Mouse (Mus musculus): ENCODE measurements around the gene Ccr10.
A peak's percentile ranks its signal among the peaks of the same experiment; 100 is the strongest.
"Not testable (repeated sequence)": the region's sequence is repeated elsewhere in the genome, so short reads cannot be mapped to it uniquely, and the experiment has no call there.

Ccr10 gene

DNA sequence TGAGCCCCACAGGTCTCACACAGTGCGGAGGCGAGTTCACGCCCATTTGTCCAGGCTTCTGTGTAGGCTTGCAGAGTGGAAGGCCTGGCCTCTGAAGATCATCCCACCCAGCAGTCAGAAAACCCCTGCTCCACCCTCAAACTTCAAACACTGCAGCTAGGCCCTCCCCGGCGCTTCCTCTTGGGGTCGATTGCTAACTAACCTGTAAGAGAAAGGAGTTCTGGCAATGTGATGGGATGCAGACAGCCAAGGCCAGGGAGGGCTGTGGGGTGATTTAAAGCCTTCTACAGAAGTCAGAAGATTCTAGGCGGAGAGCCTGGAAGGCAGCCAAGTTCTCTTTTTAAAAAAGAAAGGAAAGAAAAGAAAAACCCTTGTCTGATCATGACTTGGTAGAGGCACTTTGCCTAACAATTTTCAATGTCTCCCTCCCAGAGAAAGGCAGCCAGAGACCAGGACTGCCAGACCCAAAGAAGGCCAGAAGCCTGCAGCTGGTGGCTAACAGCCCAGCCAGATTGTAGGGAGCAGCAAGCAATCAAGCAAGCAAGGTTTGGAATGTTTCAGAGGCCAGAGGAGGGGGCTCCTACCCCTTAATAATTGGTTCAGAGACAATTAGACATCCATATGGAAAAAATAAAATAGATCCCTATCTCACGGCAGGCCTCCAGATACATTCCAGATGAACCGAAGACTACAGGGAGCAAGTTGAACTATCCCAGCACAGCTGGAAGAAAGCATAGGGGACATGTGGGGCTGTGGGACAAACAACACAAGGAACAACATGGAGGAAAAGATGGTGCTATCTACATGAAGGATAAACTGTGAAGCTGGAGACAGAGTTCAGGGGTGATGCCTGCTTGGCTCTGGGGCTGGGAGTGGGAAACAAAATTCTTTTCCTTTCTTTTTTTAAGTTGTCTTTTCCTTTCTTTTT lies 25.8 kb downstream of the Ccr10 start:
- DNase-seq, result no peak

DNA sequence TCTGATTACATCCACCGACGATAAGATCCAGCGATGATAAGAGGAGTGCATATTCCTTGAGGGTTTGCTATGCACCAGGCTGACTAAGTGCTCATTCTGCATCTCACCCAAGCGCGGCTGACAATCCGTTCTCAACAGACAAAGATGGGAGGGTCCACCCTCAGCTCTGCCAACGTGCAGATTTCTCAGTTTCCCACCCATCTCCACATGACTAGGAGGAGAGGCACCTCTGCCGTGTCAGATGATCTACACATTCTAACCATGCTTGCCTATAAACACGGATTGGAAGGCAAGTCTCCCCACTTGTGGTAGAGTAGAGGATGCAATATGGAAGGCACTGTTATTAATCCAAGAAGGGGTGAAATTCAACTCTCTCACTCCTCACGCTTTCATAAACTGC lies 26.5 kb downstream of the Ccr10 start:
- no peak for DNase-seq

DNA sequence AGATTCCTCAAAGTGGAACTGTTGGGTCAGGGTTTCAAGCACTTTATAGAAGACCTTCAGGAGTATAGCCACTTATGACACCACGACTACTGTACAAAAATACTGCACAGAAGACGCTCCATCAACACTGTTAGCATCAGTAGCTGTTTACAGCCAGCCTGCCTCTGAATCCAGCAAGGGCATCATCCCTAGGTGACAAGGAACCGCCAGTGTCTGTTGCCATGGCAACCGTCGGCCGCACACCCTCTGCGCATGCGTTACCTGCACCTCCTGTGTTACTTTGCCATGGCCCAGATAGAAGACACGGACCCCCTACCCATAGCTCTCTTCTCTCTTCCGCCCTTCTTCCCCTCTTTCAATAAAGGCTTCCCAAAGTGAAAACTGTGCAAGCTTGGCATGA lies 28.9 kb downstream of the Ccr10 start:
- DNase-seq, result peak; percentile 77

DNA sequence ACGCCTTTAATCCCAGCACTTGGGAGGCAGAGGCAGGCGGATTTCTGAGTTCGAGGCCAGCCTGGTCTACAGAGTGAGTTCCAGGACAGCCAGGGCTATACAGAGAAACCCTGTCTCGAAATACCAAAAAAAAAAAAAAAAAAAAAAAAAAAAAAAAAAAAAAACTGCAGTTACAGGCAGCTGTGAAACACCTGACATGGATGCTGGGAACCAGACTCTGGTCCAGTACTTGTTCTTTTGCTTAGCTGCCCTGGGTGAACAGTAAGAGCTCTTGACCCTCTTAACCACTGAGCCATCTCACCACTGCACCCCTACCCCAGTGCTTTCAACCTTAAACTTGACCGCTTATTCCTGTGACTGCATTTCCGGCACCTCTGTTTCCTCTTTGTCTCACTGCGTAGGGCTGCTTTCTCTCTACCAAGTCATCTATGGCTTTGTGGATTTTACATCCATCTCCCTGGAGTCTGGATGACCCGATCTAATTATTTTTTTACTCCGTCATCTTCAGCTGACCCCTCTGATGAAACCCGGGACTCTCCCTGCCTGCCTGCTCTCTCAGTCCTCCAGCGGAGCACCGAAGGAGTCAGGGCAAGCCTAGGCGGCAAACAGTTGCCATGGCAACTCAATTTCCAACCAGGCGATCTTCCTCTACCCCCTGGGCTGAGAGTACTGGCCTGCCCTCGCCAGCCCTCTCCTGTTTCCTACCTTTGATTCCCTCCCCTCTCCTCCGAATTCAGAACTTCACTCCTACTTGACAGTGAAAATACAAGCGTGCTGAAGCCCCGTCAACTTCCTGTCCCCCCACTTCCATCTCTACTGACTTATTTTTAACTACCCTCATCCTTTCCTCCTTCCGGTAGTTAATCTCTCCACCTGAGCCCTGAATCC lies 31.7 kb downstream of the Ccr10 start:
- DNase-seq, result peak; percentile 77

DNA sequence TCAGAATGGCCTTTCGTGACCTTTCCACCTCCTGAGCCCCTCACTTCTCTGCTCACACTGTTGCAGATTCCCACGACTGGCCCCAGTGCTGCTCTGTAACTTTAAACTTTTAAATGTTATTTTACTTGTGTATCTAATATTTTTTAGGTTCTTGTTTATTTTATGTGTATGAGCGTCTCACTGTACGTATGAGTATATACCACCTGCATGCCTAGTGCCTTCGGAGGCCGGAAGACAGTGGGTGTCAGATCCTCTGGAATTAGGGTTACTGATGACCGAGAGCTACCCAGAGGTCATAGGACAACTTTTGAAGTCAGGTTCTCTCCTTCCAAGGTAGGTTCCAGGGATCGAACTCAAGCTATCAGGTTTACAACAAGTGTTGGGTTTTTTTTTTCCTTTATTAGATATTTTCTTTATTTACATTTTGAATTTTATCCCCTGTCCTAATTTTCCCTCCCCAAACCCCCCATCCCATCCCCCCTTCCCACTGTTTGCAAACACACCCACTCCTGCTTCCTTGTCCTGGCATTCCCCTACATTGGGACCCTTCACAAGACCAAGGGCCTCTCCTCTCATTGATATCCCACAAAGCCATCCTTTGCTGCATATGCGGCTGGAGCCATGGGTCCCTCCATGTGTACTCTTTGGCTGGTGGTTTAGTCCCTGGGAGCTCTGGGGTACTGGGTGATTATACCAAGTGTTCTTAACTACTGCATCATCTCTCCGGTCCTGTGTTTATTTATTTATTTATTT lies 32.9 kb downstream of the Ccr10 start:
- DNase-seq, result no peak

DNA sequence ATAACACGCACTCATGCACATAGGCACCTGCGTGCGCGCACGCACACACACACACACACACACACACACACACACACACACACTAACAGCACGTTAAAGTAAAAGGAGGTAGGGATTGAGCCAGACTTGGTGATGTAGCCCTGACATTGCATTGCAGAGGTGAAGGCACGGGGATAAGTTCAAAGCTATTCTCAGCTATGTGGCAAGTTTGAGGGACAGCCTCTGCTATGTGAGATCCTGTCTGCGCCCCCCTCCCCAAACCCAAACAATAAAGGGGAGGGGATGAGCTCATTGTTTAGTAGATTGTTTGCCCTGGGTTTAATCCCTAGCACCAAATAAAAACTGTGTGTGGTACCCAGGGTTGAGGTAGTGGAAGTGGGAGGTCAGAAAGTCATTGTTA lies 34.2 kb downstream of the Ccr10 start:
- DNase-seq, result no peak

DNA sequence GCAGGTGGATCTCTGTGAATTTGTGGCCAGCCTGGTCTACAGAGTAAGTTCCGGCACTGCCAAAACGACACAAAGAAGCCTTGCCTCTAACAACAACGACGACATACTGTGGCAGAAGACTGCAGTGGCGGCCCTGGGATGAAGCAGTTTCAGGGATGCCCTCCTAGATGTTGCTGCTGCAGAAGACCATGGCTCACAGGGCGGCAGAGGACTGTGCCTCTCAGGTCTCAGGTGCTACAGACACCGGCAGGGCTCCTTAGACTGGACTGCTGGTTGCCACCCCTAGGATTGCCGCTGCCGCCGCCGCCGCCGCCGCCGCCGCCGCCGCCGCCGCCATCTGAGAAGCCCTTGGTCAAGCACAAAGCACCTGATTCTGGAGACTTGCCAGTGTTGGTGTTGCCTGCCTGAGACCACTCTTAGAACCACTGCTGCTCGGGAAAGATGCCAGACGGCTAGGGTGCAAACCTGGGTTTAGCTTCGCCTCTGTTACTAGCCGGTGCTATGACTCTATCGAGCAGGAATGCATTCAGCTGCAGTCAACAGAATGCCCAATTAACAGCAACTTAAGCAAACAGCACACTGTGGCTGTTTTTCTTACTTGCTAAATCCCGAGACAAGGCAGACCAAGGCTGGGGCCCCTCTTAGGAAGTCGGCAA lies 35.0 kb downstream of the Ccr10 start:
- DNase-seq, result peak; percentile 77

DNA sequence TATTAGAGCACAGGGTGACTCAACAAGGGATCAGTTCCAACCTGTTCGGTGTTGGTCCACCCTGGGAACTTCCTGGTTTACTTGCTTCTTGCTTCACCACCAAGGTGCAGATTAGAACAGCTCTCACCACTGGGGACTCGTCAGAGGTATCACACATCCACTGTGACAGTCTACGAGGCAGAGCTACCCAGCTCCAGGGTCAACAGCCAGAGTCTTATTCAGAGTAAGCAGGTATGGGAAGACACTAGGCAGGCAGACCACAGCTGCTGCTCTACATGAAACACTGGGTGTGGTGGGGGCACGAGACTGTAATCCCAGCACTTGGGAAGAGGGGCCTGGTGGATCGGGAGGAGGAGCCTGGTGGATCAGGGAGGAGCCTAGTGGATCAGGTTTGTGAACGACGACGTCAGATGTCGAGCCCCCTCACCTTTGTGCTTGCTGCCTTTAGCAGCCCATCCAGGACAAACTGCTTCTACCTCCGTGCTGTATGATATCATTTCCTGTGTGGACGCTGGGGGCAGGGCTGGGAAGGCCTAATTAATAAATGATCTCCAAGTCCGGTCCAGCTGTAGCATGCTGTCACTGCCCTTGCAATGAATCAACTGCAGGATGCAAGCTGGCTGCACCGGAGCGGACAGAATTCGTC lies 36.6 kb downstream of the Ccr10 start:
- DNase-seq, result peak; percentile 97

DNA sequence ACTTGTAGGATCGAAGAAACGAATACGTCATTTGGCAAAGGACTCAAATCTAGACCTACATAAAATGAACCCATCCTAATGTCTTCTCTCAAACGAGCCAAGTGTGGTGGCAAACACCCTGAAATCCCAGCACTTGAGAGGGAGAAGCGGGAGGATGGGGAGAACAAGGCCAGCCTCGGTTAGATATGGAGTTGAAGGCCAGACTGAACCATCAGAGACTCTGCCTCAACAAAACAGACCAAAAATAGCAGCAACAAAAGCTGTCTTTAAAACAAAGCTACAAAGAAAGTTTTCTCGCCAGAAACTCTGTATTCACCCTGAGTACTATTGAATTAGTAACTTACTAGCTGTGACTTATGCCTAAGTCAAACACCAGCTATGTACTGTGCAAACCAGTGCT lies 38.2 kb downstream of the Ccr10 start:
- DNase-seq, result no peak

DNA sequence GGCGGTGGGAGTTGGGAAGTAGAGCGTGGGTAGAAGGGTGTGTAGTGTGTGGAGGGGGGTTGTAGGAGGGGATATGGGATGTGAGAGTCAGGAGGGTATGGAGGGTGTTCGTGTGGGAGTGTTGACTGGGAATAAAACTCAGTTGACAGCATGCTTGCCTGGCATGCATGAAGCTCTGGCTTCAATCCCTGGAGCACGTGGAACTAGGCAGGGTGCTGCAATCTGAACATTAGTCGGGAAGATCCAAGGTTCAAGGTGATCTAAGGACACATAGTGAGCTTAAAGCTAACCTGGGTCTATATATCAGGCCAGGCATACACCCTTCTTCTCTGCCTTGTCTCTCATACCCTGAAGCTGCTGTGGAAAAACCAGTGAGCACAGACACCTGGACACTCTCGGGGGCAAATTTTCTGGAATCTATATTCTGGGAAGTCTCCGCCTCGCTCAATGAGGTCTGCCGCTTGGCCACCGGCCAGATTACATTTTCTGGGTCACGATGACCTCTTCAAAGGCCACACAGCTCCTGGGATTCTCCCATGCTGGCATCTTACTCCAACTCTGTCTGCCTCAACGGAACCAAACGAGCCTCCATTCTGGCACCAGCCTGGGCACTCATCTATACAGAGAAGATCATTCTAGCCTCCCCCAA lies 40.9 kb downstream of the Ccr10 start:
- DNase-seq, result peak; percentile 58

DNA sequence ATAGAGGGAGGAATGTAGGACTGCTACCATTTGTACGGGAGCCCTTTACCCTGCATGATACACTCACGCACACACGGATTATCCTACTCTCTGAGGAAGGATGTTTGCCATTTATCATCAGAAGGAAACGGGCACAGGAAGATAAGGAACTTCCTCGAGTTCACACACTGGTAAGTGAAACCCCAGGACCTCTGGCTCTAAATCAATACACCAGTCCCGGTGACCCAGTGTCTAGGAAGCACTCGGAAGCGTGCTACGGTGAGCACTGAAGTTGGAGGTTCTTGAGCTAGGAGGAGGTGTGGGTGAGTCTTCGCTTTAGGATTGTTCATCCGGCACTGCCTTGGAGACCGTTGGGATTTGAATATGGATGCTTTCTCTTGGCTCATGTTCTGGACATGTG lies 42.2 kb downstream of the Ccr10 start:
- no peak for DNase-seq

DNA sequence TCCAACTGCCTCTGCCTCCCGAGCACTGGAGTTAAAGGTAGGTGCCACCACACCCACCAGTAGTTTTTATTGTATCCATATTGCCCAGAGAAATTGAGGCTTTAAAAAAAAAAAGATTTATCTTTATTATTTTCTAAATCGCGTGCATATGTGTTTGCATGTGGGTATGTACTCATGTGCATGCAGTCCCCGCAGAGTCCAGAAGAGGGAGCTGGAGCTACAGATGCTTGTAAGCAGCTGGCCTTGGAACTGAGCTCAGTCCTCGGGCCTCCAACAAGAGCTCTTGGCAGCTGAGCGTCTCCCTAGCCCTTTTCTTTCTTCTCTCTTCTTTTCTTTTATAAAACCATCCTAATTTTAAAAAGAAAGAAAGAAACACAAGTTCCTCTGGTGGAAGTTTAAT lies 43.5 kb downstream of the Ccr10 start:
- DNase-seq, result peak; percentile 63

DNA sequence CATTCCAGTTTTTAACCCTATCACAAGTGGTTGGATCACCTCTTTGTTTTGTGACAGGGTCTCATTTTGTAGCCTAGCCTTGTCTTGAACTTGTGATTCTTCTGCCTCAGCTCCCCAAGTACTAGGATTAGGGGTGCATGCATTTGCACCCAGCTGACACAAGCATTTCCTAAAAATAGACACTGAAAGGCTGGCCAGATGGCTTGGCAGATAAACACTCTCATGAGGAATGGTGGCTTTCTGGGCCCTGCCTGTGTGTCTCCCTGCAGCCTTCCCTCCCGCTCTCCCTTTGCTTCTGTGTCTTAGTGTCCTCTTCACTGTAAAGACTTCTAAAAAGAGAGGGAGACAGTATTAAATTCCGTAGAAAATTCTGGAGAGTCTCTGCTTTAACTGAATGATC lies 44.1 kb downstream of the Ccr10 start:
- DNase-seq, result no peak

DNA sequence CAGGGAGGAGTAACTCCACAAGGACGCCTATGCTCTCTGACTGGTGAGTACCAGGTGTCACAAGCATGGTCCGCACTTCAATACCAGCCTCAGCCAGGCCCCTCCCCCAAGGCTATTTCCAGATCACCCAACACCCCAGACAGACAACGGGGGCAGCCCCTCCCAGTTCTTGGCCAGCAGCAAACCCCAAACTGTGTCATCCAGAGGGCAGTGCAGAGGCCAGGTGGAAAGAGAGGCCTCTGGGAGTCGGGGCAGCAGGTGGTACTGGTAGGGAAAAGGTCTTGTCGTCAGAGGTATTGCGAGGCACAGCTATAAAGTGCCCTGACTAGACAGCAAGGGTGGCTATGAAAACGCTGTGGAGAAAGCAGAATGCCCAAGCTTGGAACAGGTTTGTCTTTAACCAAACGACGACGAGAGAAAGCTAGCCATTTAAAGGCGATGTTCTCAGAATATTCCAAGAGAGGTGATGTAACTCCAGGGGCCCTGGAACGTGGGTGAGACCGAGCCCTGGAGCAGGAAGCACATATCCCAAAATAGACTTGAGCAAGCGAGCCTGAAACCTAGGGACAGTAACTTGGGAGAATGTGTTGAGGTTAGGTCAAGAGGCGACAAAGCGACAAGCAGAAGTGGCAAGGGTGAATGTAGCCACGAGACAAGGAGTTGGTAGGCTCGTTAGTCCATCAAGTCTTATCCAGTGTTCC lies 45.0 kb downstream of the Ccr10 start:
- DNase-seq, result peak; percentile 41

DNA sequence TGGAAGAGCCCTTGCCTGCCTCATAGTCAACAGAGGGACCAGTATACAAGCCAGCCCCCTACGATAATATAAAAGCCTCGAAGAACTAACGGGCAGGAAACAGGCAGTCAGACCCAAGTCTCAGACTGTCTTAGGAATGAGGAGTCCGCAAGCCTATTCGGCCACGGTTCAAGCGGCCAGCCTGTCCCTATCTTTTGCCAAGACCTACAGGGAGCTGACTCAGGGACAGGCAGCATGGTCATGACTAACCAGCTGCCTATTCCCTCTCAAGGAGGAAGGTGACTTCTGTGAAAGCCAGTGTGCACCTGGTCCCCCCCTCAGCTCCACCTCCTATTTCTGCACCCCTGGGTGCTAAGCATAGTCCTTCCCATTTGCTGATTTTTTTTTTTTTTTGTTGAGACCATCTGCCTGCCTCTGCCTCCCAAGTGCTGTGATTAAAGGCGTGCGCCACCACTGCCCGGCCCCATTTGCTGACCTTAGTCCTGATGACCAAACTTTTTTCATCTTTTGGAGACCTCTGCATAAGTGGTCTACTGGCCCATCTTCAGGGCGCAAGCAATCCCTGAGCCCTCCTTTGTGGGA lies 46.2 kb downstream of the Ccr10 start:
- no peak for DNase-seq

DNA sequence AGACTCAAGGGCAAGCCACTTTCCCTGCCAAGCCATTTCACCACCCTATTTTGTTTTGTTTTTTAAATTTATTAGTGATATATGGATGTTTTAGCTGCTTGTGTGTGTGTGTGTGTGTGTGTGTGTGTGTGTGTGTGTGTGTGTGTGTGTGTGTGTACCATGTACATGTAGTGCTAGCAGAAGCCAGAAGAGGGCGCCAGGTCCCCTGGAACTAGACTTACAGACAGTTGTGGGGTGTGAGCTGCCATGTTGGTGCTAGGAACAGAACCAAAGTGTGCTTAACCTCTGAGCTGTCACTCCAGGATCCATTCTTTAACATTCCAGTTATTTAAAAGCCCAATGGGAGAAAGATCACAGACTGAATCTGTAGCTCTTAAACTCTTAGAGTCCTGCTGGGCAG lies 48.2 kb downstream of the Ccr10 start:
- no peak for DNase-seq

DNA sequence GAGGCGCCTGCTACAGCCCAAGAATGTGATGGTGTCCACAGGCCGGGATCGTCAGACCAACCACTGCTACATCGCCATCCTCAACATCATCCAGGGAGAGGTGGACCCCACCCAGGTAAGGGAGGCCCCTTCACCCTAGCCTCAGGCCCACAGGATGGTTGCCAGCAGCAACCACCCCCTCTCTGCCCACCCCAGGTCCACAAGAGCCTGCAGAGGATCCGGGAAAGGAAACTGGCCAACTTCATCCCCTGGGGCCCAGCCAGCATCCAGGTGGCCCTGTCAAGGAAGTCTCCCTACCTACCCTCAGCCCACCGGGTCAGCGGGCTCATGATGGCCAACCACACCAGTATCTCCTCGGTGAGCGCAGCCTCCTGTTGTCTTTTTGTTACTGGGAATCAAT lies 50.2 kb downstream of the Ccr10 start:
- not testable (repeated sequence) for DNase-seq

DNA sequence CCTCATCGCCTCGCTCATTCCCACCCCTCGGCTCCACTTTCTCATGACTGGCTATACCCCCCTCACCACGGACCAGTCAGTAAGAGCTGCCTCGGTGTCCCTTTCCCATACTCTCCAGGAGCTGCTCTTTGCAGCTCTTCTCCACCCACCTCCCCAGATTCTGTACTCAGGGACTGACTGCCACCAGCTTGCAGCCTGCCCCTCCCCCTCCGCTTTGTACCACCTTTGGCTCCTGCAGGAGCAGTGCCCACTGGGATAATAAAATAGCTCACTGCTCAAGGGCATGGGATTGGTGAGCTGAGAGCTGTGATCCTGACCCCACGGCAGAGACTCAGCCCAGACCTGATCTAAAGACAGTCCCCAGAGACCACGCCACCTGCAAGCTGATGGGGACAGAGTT lies 50.7 kb downstream of the Ccr10 start:
- not testable (repeated sequence) for DNase-seq

Measured in retina, postnatal 1 day (tissue).